Mouse (Mus musculus): ENCODE measurements around the gene Gucy1b1. TPM values are rescaled to one million over a fixed set of nuclear protein-coding genes. Genes with fewer than 3 reads are reported as not detected.
A peak's percentile ranks its signal among the peaks of the same experiment; 100 is the strongest.

Gucy1b1 gene
- total and polyA plus RNA-seq, 2 experiments from 2014 or later, result 55.0 to 58.5 TPM

DNA sequence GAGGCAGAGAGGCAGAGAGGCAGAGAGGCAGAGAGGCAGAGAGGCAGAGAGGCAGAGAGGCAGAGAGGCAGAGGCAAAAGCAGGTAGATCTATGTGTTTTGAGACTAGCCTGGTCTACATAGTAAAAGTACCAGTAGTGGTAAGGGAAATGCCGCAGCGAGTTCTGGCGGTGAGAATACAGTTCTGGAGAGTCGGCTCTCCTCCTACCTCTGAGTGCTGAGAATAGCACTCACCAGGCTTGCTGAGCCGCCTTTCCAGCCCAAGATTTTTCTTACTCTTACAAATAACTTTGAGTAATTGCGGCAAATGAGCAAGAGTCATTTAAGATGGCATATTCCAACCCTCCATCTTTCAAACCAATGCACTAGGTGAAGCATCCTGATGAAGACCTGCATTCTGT lies 24.6 kb upstream of the Gucy1b1 start:
- DNase-seq (ENCODE audit: low spot score) (no peak), ATAC-seq (ENCODE audit: low FRiP score) (no peak)
- H3K9ac ChIP-seq (replicated peaks; ENCODE audit: low read length, poor library complexity, severe bottlenecking), result no peak overlapping the region
- H3K4me1 ChIP-seq (ENCODE audit: insufficient read depth, low read length), result no peaks in the 10 kb centered on the region
- no peak for TF ChIP-seq CTCF (IDR thresholded peaks at IDR 0.05)
- H3K27me3 ChIP-seq (ENCODE audit: insufficient read depth, low read length), result no peaks in the 10 kb centered on the region
- no peaks in the 10 kb centered on the region for H3K36me3 ChIP-seq (ENCODE audit: insufficient read depth, low read length)
- no peaks in the 10 kb centered on the region for H3K9me3 ChIP-seq (ENCODE audit: low read length)
- 83% methylated on average over 6 of the region's 6 CpGs for WGBS
- H3K4me3 ChIP-seq (ENCODE audit: low read depth, low read length), result no peak overlapping the region
- H3K4me2 ChIP-seq (ENCODE audit: low read depth, low read length, poor library complexity, severe bottlenecking), result no peak overlapping the region
- no peak overlapping the region for H3K27ac ChIP-seq (ENCODE audit: low read depth, low read length)

DNA sequence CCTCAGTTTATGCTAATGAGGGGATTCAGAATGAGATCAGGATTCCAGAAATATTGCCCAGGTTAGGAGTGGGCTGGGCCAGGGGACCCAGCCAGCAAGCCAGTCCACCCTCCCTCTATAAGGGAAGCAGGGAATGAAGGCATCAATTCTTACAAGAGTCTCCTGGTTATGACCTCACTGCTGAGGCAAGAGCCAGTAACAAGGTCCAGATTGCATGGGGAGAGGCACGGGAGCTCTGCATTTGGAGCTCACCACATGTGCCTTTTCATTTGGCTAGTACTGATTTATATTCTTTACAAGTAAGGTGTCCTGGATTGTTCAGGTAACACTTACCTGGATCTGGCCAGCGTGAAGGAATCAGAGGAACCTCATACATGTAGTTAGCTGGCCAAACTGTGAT lies 22.3 kb upstream of the Gucy1b1 start:
- ATAC-seq (ENCODE audit: low FRiP score) (no peak), DNase-seq (ENCODE audit: low spot score) (no peak)
- Histone ChIP-seq H3K4me1 (ENCODE audit: insufficient read depth, low read length) (no peaks in the 10 kb centered on the region), H3K27me3 (ENCODE audit: insufficient read depth, low read length) (no peaks in the 10 kb centered on the region), H3K9ac (replicated peaks; ENCODE audit: low read length, poor library complexity, severe bottlenecking) (no peak overlapping the region), H3K36me3 (ENCODE audit: insufficient read depth, low read length) (no peaks in the 10 kb centered on the region), H3K4me3 (ENCODE audit: low read depth, low read length) (no peak overlapping the region), H3K27ac (ENCODE audit: low read depth, low read length) (no peak overlapping the region), H3K9me3 (ENCODE audit: low read length) (no peaks in the 10 kb centered on the region), H3K4me2 (ENCODE audit: low read depth, low read length, poor library complexity, severe bottlenecking) (no peak overlapping the region)
- TF ChIP-seq CTCF (IDR thresholded peaks at IDR 0.05), result no peak
- 80% methylated on average over 2 of the region's 2 CpGs for WGBS

DNA sequence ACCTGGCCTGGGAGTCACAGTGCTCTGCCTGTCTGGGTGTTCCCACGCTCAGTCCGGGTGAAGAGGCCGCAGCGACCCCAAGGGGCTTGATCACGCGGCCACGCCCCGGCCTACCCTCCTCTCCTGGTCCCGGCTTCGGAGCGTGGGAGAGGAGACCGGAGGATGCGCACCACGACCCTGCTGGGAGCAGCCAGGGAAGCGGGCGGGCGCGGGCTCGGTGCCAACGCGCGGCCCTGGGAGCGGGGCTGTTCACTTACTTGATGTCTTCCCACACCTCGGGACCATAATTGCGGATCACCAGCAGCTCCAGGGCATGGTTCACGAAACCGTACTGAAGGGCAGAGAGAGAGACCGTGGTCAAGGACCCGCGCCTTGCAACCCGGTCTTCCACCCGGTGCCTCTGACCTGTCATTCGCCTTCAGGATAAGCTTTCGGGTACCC lies 728 bp downstream of the Gucy1b1 start:
- Histone ChIP-seq H3K36me3 (ENCODE audit: insufficient read depth, low read length) (no peaks in the 10 kb centered on the region), H3K9me3 (ENCODE audit: low read length) (no peaks in the 10 kb centered on the region), H3K27me3 (ENCODE audit: insufficient read depth, low read length) (no peaks in the 10 kb centered on the region), H3K4me3 (ENCODE audit: low read depth, low read length) (peak overlapping the region; percentile 68), H3K4me1 (ENCODE audit: insufficient read depth, low read length) (0 out of 2 replicates have a peak, but pooled peaks cover 2% of the 10 kb centered on the region), H3K4me2 (ENCODE audit: low read depth, low read length, poor library complexity, severe bottlenecking) (peak overlapping the region; percentile 81), H3K9ac (replicated peaks; ENCODE audit: low read length, poor library complexity, severe bottlenecking) (peak overlapping the region; percentile 85), H3K27ac (ENCODE audit: low read depth, low read length) (peak overlapping the region; percentile 87)
- peak; percentile 70 for ATAC-seq (ENCODE audit: low FRiP score)
- under 1% methylated on average over 34 of the region's 34 CpGs for WGBS
- DNase-seq (ENCODE audit: low spot score), result peak; percentile 56
- TF ChIP-seq CTCF (IDR thresholded peaks at IDR 0.05), result 0 out of 2 replicates have a peak, but pooled peaks have one; percentile 11

DNA sequence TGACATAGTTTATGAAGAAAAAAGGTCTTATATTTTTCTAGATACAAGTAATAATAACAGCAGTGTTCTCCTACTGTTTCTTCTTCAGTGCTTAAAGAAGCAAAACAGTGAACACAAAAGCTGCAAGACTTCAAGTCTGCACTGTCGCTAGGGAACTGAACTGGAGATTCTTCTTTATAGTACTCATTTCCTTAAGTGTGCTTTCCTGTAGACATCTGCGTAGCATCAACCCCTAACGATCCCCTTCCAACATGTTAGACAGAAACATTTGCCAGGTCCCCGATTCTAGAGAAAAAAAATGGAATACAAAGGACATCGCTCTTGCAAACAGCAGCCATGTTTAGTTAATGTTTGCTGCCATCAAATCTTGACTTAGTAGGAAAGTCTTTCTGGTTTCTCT lies 6.7 kb downstream of the Gucy1b1 start:
- WGBS, result 89% methylated on average over 5 of the region's 5 CpGs
- no peak for ATAC-seq (ENCODE audit: low FRiP score)
- no peaks in the 10 kb centered on the region for H3K9me3 ChIP-seq (ENCODE audit: low read length)
- H3K27me3 ChIP-seq (ENCODE audit: insufficient read depth, low read length), result no peaks in the 10 kb centered on the region
- H3K4me3 ChIP-seq (ENCODE audit: low read depth, low read length), result no peak overlapping the region
- no peak overlapping the region for H3K9ac ChIP-seq (replicated peaks; ENCODE audit: low read length, poor library complexity, severe bottlenecking)
- H3K4me2 ChIP-seq (ENCODE audit: low read depth, low read length, poor library complexity, severe bottlenecking), result no peak overlapping the region
- DNase-seq (ENCODE audit: low spot score), result no peak
- H3K36me3 ChIP-seq (ENCODE audit: insufficient read depth, low read length), result no peaks in the 10 kb centered on the region
- no peak overlapping the region for H3K27ac ChIP-seq (ENCODE audit: low read depth, low read length)
- no peak for TF ChIP-seq CTCF (IDR thresholded peaks at IDR 0.05)
- no peaks in the 10 kb centered on the region for H3K4me1 ChIP-seq (ENCODE audit: insufficient read depth, low read length)

DNA sequence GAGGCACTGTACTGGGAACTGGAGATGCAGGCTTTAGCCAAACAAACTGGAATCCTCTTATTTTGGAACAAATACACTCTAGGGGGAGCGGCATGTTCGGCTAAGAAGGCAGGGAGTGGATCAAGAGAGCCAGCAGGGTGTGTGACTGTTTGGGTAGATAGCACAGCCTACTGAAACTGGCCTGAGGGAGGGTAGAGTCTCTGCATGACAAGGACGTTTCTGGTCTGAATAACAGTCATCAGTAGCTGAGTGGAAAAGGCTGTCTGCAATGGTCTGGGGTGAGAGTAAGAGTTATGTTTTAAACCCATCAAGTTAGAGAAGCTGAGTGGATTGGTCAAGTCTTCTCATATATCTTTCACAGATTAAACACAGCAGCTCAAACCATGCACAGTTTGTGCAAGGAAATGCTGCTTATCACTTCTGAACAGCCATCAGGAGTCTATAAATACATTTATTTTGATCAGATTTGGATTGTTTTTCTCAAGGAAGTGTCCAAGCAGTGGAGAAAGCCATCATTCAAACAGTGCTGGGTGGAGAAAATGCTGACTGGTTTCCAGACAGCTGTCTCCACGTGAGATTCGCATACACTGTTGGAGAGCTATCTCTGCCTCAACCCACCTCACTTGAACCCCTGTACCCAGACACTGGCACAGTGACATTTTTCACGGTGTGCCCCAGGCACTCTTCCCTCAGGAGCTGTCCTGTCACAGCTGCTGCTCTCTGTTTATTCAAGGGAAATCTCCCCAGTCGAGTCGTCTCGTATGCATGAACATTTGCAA lies 12.9 kb downstream of the Gucy1b1 start:
- H3K27ac ChIP-seq (ENCODE audit: low read depth, low read length), result no peak overlapping the region
- DNase-seq (ENCODE audit: low spot score) (no peak), ATAC-seq (ENCODE audit: low FRiP score) (no peak)
- no peaks in the 10 kb centered on the region for H3K9me3 ChIP-seq (ENCODE audit: low read length)
- TF ChIP-seq CTCF (IDR thresholded peaks at IDR 0.05), result no peak
- no peak overlapping the region for H3K9ac ChIP-seq (replicated peaks; ENCODE audit: low read length, poor library complexity, severe bottlenecking)
- WGBS, result 36% methylated on average over 9 of the region's 9 CpGs
- H3K4me1 ChIP-seq (ENCODE audit: insufficient read depth, low read length), result no peaks in the 10 kb centered on the region
- H3K36me3 ChIP-seq (ENCODE audit: insufficient read depth, low read length), result no peaks in the 10 kb centered on the region
- no peaks in the 10 kb centered on the region for H3K27me3 ChIP-seq (ENCODE audit: insufficient read depth, low read length)
- no peak overlapping the region for H3K4me2 ChIP-seq (ENCODE audit: low read depth, low read length, poor library complexity, severe bottlenecking)
- H3K4me3 ChIP-seq (ENCODE audit: low read depth, low read length), result no peak overlapping the region

DNA sequence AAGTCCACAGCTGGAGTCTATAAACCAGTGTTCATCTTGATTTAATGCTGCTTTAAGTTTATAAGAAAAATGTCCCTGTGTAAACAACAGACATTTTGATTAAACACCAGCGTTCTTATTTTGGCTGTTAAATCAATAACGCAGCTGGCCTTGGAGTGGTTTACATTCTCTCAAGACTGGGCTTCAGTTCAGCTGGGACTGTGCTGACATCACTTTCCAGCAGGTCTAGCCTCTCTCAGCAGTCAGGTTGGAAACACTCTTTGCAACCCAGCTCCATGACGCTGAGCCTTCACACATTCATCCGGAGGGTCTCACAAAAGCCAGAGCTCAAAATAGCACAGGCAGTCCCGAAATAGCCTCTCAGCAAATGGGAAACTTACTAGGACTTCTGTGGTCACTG lies 17.3 kb downstream of the Gucy1b1 start:
- no peak overlapping the region for H3K4me3 ChIP-seq (ENCODE audit: low read depth, low read length)
- H3K9ac ChIP-seq (replicated peaks; ENCODE audit: low read length, poor library complexity, severe bottlenecking), result no peak overlapping the region
- 0 out of 2 replicates have a peak, but pooled peaks cover 2% of the 10 kb centered on the region for H3K36me3 ChIP-seq (ENCODE audit: insufficient read depth, low read length)
- ATAC-seq (ENCODE audit: low FRiP score) (no peak), DNase-seq (ENCODE audit: low spot score) (no peak)
- no peaks in the 10 kb centered on the region for H3K9me3 ChIP-seq (ENCODE audit: low read length)
- no peak overlapping the region for H3K4me2 ChIP-seq (ENCODE audit: low read depth, low read length, poor library complexity, severe bottlenecking)
- no peaks in the 10 kb centered on the region for H3K27me3 ChIP-seq (ENCODE audit: insufficient read depth, low read length)
- no peak for TF ChIP-seq CTCF (IDR thresholded peaks at IDR 0.05)
- H3K27ac ChIP-seq (ENCODE audit: low read depth, low read length), result no peak overlapping the region
- no peaks in the 10 kb centered on the region for H3K4me1 ChIP-seq (ENCODE audit: insufficient read depth, low read length)
- 68% methylated on average over 5 of the region's 5 CpGs for WGBS

Data from midbrain, postnatal 0 days (tissue).